Mouse (Mus musculus): Measurements from ENCODE around the gene Rab5if.

- TF ChIP-seq CTCF (IDR thresholded peaks at IDR 0.05; ENCODE audit: control insufficient read depth, insufficient read depth, insufficient replicate concordance, low read depth, low read length) (no peak), POLR2A (IDR thresholded peaks at IDR 0.05; ENCODE audit: control insufficient read depth, low read depth, low read length) (no peak)
Observed at GRCm38 (mm10) chr2:156842711-156843110, 20.2 kb upstream of the Rab5if start.

Data from testis, adult 2 months (tissue).